Mouse (Mus musculus): Measurements from ENCODE around the gene Zdhhc3. TPM values are rescaled to one million over a fixed set of nuclear protein-coding genes. Genes with fewer than 3 reads are reported as not detected.

Zdhhc3 gene
- polyA plus RNA-seq, 1 experiment from 2014 or later: 70.2 TPM

DNA sequence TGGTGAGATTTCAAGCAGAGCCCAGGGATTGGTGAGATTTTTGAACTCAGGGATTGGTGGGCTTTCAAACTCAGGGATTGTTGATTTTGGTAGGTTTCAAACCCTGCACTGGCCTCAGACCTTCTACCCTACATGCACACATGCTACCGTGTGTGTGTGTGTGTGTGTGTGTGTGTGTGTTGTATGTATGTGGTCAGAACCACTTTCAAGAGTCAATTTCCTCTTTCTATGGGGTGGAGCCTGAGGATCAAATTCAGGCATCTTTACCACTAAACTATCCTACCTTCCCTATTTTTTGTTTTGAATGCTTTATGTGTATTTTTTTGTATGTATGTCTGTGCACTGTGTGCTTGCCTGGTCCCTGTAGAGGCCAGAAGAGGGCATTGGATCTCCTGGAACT lies 65.3 kb downstream of the Zdhhc3 start:
- H3K4me1 ChIP-seq: no peaks in the 10 kb centered on the region
- no peak overlapping the region for H3K4me3 ChIP-seq
- no peaks in the 10 kb centered on the region for H3K27me3 ChIP-seq
- no peak overlapping the region for H3K9ac ChIP-seq
- no peak overlapping the region for H3K4me2 ChIP-seq (replicated peaks)
- H3K9me3 ChIP-seq: no peaks in the 10 kb centered on the region
- 79% methylated on average over 1 of the region's 1 CpGs for WGBS
- no peak overlapping the region for H3K27ac ChIP-seq
- no peaks in the 10 kb centered on the region for H3K36me3 ChIP-seq
- ATAC-seq (ENCODE audit: low FRiP score, low read depth): no peak

DNA sequence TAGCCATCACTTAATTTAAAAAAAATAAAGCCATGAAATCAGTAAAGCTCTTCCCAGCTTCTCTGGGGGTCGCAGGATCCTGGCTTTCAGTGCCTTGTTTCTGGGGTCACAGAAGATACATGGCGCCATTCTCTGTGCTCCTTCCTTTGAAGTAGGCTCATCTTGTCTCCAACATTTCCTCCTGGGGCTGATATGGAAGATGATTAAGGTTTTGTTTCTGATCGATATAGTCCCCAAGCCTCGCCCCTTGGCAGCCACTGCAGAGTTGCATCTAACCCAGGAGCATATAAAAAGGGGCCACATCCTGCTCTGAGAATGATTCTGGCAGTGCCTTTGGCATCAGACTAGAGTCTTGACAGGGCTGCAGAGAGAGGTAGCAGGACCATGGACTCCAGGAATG lies 78.6 kb downstream of the Zdhhc3 start, which contains the start of gene Tgm4:
Gene Tgm4 (plus strand): TSS at position 301 of the 400 bp plus-strand sequence.
- Histone ChIP-seq H3K9me3 (no peaks in the 10 kb centered on the region), H3K4me3 (no peak within 1 kb of the TSS)
- whole genome bisulfite sequencing: 88% methylated on average over 4 of the region's 4 CpGs

DNA sequence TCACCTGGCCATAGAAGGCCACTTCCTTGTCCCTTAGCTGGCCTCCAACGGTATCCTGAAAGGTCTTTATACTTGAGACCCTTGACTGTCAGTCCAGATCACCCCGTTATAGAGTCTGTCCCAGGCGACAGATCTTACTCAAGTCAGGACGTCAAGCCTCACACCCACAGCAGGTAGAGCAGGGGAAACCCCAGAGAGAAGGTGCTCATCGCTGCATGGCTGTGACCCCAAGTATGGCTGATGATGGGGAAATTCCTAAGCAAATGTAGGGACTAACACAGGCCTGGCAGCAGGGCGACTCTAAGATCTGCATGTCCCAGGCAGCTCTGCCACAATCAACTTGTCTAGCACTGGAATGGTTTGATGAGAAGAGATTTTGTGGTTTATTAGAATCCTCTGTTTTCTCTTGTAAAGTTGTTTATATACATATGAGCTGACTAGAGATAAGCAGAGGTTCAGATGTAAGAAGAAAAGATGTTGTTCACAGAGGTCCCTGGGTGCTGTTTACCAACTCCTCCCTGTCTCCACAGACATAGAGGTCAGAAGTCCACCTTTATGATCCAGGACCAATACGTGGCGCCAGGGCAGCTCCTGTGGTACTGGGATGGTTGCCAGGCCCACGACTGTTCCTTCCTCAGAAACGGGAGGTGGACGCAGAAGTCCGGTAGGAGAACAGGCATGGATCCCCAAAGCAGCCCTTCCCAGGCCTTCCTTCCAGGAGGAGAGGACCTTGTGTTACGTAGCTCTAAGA lies 81.3 kb downstream of the Zdhhc3 start:
- whole genome bisulfite sequencing: 82% methylated on average over 13 of the region's 13 CpGs
- H3K4me2 ChIP-seq (replicated peaks): no peak overlapping the region
- no peak overlapping the region; the same call in 1 of the 2 replicates for H3K9ac ChIP-seq
- H3K9me3 ChIP-seq: no peaks in the 10 kb centered on the region
- H3K36me3 ChIP-seq: no peaks in the 10 kb centered on the region
- 0 out of 2 replicates have a peak, but pooled peaks cover 4% of the 10 kb centered on the region for H3K4me1 ChIP-seq
- H3K27ac ChIP-seq: no peak overlapping the region
- H3K4me3 ChIP-seq: no peak overlapping the region
- no peak for ATAC-seq (ENCODE audit: low FRiP score, low read depth)
- H3K27me3 ChIP-seq: no peaks in the 10 kb centered on the region

More for the DNA sequence above, 78.6 kb downstream of the Zdhhc3 start, which contains the start of gene Tgm4:
- no peak within 1 kb of the TSS for H3K27ac ChIP-seq
- no peaks in the 10 kb centered on the region for H3K27me3 ChIP-seq
- 0 out of 2 replicates have a peak, but pooled peaks cover 4% of the 10 kb centered on the region for H3K4me1 ChIP-seq
- H3K4me2 ChIP-seq (replicated peaks): no peak within 1 kb of the TSS
- no peaks in the 10 kb centered on the region for H3K36me3 ChIP-seq
- no peak for ATAC-seq (ENCODE audit: low FRiP score, low read depth)
- H3K9ac ChIP-seq: no peak within 1 kb of the TSS

DNA sequence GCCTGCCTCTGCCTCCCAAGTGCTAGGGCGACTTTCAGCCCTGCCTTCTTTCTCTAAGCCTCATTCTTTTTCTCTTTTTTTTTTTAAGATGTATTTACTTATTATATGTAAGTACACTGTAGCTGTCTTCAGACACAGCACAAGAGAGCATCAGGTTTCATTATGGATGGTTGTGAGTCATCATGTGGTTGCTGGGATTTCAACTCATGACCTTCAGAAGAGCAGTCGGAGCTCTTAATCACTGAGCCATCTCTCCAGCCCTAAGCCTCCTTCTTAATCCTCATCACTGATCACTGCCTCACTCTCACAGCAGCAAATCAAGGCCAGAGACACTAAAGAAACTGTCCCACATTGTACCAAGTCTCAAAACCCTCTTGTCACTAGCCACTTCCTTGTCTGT lies 88.8 kb downstream of the Zdhhc3 start:
- 78% methylated on average over 2 of the region's 2 CpGs for WGBS
- H3K4me2 ChIP-seq (replicated peaks): no peak overlapping the region
- no peak overlapping the region for H3K9ac ChIP-seq
- H3K27ac ChIP-seq: no peak overlapping the region
- no peaks in the 10 kb centered on the region for H3K27me3 ChIP-seq
- no peak overlapping the region for H3K4me3 ChIP-seq
- peaks cover 13% of the 10 kb centered on the region for H3K4me1 ChIP-seq
- H3K36me3 ChIP-seq: no peaks in the 10 kb centered on the region
- no peaks in the 10 kb centered on the region for H3K9me3 ChIP-seq
- no peak for ATAC-seq (ENCODE audit: low FRiP score, low read depth)

DNA sequence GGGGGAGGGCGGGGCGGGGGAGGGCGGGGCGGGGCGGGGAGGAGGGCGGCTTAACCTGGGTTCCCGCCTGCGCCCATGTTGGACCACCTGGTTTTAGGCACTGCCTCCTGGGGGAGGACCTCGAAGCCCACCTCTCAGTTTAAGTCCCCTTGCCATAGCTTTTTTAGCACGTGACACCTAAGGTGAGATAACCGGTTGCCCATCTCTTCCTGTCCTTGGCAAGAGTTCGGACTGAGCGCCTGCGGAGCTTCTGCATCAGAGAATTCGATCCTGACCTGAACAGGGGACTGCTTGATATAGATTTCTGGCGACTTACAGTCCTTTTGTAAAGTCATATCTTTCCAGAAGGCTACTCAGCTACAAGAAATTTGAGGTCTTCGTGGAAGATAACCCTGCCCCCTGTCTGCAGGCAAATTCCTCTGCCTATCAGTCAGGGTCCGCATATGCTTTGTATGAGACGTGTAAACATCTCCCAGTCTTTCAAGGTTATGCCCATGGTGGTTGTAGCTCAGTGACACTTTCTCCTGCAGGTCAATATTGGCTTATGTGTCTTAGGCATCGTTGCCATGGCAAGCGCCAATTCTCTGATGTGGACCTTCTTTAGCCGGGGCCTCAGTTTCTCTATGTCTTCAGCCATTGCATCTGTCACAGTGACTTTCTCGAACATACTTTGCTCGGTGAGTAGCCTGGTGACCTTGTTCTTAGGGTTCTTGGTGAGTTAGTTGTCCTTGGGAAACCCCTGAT lies 91.2 kb downstream of the Zdhhc3 start:
- peak overlapping the region; percentile 67 for H3K4me3 ChIP-seq
- 46% methylated on average over 17 of the region's 24 CpGs for WGBS
- no peaks in the 10 kb centered on the region for H3K9me3 ChIP-seq
- no peak overlapping the region for H3K27ac ChIP-seq
- no peaks in the 10 kb centered on the region for H3K27me3 ChIP-seq
- peaks cover 20% of the 10 kb centered on the region for H3K36me3 ChIP-seq
- peak overlapping the region; percentile 50; the same call in 1 of the 2 replicates for H3K9ac ChIP-seq
- H3K4me2 ChIP-seq (replicated peaks): peak overlapping the region; percentile 76
- peaks cover 17% of the 10 kb centered on the region for H3K4me1 ChIP-seq
- no peak; the same call in 1 of the 2 replicates for ATAC-seq (ENCODE audit: low FRiP score, low read depth)

DNA sequence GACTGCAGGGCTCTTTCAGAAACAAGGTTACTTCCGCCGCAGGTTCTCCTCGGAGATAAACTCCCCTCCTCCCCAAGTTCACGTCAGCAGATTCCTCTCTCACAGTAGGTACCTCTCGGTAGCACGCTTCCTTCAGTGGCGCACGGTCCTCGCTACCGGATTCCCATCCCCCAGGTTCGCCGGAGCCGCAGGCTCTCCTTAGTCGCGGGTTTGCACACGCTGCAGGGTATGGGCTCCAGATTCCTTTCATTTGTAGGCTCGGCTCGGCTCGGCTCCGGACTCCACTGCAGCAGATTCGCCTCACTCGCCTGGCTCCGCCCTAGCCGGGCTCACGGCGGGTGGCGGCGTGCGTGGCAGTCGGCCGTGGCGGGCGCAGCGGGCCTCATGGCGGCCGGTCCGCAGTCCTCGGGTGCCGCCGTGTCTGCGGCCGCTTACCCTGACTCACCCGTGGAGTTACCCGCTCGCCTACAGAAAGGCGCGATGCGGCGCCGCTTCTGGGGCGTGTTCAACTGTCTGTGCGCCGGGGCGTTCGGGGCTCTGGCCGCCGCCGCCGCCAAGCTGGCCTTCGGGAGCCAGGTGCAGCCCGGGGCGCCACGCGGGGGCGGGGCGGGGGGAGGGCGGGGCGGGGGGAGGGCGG lies 91.9 kb downstream of the Zdhhc3 start, which contains the start of gene Tmem42:
Gene Tmem42 (plus strand): TSS at position 332 of the 637 bp plus-strand sequence.
- Histone ChIP-seq H3K9me3 (no peaks in the 10 kb centered on the region), H3K4me3 (peak within 1 kb of the TSS; percentile 67), H3K4me1 (peaks cover 17% of the 10 kb centered on the region), H3K27me3 (no peaks in the 10 kb centered on the region), H3K9ac (peak within 1 kb of the TSS; percentile 82), H3K27ac (peak within 1 kb of the TSS; percentile 91), H3K36me3 (peaks cover 26% of the 10 kb centered on the region), H3K4me2 (replicated peaks) (peak within 1 kb of the TSS; percentile 76)
- ATAC-seq (ENCODE audit: low FRiP score, low read depth): peak; percentile 99
- WGBS: under 1% methylated on average over 49 of the region's 69 CpGs

Other genes with a start within 250 kb of the Zdhhc3 start
- 75.2 and 88.0 TPM in 2 replicates for gene Zfp445, start 247.2 kb downstream of the Zdhhc3 start, polyA plus RNA-seq (2015; fragmentation: Nextera tagmentation; extraction: Ambion mirVana)
- 3.7 and 4.9 TPM in 2 replicates for gene Zkscan7, start 227.5 kb downstream of the Zdhhc3 start, polyA plus RNA-seq (2015; fragmentation: Nextera tagmentation; extraction: Ambion mirVana)
- gene Zfp105, start 190.1 kb downstream of the Zdhhc3 start, polyA plus RNA-seq (2015; fragmentation: Nextera tagmentation; extraction: Ambion mirVana): 29.6 and 32.2 TPM in 2 replicates
- 33.5 and 33.7 TPM in 2 replicates for gene 1110059G10Rik, start 162.2 kb downstream of the Zdhhc3 start, polyA plus RNA-seq (2015; fragmentation: Nextera tagmentation; extraction: Ambion mirVana)
- gene Kif15, start 162.2 kb downstream of the Zdhhc3 start, polyA plus RNA-seq (2015; fragmentation: Nextera tagmentation; extraction: Ambion mirVana): 58.2 and 63.6 TPM in 2 replicates
- 21.0 and 23.3 TPM in 2 replicates for gene Tmem42, start 91.9 kb downstream of the Zdhhc3 start, polyA plus RNA-seq (2015; fragmentation: Nextera tagmentation; extraction: Ambion mirVana)
- gene Tgm4, start 78.5 kb downstream of the Zdhhc3 start, polyA plus RNA-seq (2015; fragmentation: Nextera tagmentation; extraction: Ambion mirVana): 0.78 and 0.88 TPM in 2 replicates
- gene Exosc7, start within 50 bp of the Zdhhc3 start, polyA plus RNA-seq (2015; fragmentation: Nextera tagmentation; extraction: Ambion mirVana): 97.0 and 99.0 TPM in 2 replicates
- 0.24 and 0.32 TPM in 2 replicates for gene Clec3b, start 37.7 kb upstream of the Zdhhc3 start, polyA plus RNA-seq (2015; fragmentation: Nextera tagmentation; extraction: Ambion mirVana)
- gene Cdcp1, start 102.8 kb upstream of the Zdhhc3 start, polyA plus RNA-seq (2015; fragmentation: Nextera tagmentation; extraction: Ambion mirVana): 4.8 and 5.3 TPM in 2 replicates
- gene Tmem158, start 147.6 kb upstream of the Zdhhc3 start, polyA plus RNA-seq (2015; fragmentation: Nextera tagmentation; extraction: Ambion mirVana): 15.3 and 18.8 TPM in 2 replicates

All from limb, embryonic 13.5 days (tissue).